Mouse (Mus musculus) layer of hippocampus, adult 11-12 months (tissue): ENCODE data around the gene Gm21258.
"Not testable (repeated sequence)": the region's sequence is repeated elsewhere in the genome, so short reads cannot be mapped to it uniquely, and the experiment has no call there.

ENCODE experiments used
- DNase-seq: peaks from one replicate; pipeline ENCODE4 v3.0.0; 2022; ENCODE audit warnings: low spot score

Gm21258 gene

GRCm38 (mm10) chrY:52779740-52780139, at the start of gene Gm21258:
Gene Gm21258 (plus strand): TSS chrY:52780040.
- DNase-seq = not testable (repeated sequence)
